Mouse (Mus musculus): ENCODE data around the gene Atxn7l1.

Gene Atxn7l1

DNA sequence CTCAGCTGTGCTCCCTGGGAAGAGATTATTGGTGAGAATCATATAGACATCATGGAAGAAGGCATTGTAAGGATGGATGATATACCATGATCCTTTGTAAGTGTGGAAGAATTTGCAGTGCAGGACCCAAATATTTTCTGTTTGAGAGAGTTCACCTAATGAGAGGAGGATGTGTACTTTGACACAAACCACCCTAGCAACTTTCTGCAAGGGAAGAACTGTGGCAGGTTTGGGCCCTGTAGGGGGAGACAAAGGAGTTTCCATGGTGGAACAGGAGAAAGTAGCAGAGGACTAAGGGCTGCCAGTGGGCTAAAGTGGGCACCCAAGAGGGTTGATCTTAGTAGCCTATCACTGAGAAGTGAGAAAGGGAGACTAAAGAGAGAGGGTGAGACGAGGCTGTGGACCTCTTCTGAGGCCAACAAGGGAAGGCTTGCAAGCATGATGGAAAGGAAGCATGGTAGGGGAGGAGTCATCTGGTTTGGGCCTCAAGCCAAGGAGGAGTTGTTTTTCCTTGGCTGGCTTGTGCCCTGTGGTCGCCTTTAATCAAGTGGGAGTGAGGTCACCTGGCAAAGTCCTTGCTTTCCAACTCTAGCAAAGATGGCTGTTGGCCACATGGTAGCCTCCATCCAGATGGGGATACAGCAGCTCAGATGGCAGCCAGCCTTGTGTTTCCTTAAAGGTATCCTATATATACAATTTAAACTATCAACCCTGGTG is 243.5 kb downstream of the Atxn7l1 start:
- DNase-seq = no peak

DNA sequence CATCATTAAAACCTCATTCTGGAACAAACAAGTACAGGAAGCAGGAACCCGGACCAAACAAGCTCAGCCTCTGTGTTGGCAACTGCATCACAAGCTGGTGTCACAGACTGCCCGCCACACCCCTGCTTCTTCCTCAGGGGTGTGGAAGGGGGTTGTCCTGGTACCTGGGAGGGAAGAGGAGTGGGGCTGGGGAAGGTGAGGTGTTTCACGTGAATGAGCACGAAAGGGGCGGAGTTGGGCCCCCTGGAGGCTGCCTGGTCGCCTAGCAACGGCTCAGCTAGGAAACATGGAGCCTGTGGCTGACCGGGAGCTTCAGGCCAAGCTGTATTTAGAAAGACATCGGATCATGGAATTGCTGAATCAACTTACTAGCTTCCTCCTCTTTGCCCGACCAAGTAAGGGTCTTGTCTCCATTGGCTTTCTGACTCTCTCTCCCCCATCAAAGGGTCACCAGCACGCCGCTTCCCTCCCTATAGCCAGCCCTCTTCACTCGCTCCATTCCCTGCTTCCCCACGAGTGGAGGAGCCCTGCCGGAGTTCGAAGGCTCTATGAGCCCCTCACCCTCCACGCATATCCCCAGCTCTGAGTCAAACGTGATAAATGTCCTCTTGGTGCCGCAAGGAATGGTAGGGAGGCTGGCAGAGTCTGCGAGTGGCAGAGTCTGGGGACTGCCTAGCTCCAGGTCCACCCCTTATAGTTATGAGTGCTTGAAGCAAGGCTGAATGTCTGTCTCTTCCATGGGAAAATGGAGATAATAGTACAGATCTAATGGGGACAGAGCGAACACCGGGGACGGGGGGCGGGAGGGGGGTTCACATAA is 247.5 kb downstream of the Atxn7l1 start, which contains the start of gene Efcab10:
Gene Efcab10 (plus strand): TSS at position 51 of the 820 bp plus-strand sequence.
- DNase-seq = peak; percentile 56

DNA sequence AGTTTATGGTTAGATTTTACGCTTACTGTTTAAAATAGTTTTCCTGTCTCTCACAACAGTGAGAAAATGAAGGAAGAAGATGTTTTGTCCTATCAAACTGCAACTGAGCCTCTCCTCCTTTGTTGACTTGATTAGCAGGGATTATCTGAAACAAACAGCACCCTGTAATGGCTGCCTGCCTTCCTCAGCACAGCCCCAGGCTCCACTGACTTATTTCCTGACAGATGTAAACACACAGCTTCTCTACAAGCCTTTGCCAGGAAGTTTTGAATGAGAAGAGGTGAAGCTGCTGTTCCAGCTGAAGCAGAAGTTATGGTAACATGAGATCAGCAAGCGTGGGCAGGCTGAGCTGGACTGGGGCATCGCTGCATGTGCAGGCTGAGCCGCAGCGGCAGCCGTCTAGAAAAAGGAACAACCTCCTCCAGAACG is 255.8 kb downstream of the Atxn7l1 start:
- no peak for DNase-seq

DNA sequence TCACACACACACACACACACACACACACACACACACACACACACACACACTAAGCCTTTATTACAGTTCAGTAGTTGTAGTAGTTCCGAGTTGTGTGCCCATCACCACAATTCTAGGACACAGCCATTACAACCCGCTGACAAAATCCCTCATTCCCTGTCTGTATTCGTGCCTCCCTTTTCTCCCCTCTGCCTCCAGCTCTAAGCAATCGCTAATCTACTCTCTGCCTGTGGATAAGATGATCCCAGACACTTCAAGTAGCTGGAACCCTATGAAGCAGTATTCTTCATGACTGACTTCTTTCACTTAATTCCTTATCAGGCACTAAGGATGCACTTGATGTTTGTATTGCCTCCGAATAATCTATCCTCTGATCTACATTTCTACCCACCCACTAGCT is 257.5 kb downstream of the Atxn7l1 start:
- DNase-seq = no peak

DNA sequence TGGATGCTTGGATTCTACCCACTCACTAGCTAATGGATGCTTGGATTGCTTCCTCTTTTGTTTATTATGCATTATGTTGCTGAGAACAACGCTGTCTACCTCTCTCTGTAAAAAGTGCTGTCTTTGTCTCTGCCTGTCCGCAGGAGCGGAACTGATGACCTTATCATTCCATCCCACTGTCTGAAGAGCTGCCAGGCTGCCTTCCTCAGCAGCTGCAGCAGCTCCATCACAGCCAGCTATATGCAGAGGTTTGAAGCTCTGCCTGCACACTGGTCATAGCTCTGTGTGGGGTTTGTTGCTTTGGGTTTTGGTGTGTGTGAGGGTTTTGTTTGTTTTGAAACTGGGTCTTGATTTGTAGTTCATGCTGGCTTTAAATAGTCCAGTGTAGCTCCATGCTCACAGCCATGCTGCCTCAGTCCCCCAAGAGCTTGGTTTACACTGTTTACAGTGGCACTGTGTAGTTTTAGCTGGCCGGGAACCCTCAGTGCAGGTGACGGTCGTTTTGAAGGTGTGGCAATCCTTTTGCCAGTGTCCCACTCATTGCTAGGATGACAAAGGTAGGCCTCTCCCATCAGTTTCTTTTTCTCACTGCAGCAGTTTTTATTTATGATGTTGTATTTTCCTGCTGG is 258.0 kb downstream of the Atxn7l1 start:
- no peak for DNase-seq

DNA sequence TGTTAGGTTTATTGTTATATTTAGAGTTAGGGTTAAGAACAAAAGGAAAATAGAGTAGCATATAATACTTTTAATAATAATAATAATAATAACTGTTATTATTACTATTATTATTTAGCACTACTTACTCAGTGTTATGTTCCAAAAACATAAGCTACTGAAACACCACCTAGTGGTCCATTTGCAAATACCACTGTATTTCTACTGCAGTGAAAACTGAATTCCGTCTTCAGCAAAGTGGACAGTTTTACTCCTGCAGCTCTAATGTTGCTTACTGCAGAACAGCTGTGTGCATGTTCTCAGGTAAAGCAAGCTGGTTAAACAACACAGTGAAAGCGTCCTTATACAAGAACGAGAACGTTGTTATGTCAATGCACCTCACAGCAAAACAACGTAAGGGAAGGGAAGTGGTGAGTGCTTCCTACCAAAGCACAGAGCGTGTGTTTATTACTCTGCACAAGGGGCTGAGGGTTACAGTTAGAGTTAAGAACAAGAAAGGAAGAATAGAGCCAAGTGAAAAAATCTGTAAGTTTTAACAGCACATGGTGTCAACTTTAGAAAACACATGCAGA is 264.2 kb downstream of the Atxn7l1 start:
- DNase-seq = no peak

Measured in kidney, postnatal 10 days (tissue).